Mouse (Mus musculus): ENCODE results near the gene Ipmk.
"Not testable (repeated sequence)": the region's sequence is repeated elsewhere in the genome, so short reads cannot be mapped to it uniquely, and the experiment has no call there.

Ipmk gene

GRCm38 (mm10) chr10:71413401-71413800, 65.8 kb downstream of the Ipmk start:
- in situ Hi-C loops (cut with MboI, MseI): no loop called here

- in situ Hi-C loops (cut with MboI, MseI): no loop called here
Observed at GRCm38 (mm10) chr10:71421531-71421930, 74.0 kb downstream of the Ipmk start.

GRCm38 (mm10) chr10:71422047-71423037, 74.8 kb downstream of the Ipmk start:
- in situ Hi-C loops (cut with MboI, MseI): no loop called here

GRCm38 (mm10) chr10:71426740-71427139, 79.2 kb downstream of the Ipmk start:
- in situ Hi-C loops (cut with MboI, MseI): no loop called here

- in situ Hi-C loops (cut with MboI, MseI): no loop called here
Observed at GRCm38 (mm10) chr10:71427381-71427780, 79.8 kb downstream of the Ipmk start.

GRCm38 (mm10) chr10:71428246-71428864, 80.8 kb downstream of the Ipmk start:
- in situ Hi-C loops (cut with MboI, MseI): no loop called here

GRCm38 (mm10) chr10:71430661-71431060, 83.1 kb downstream of the Ipmk start:
- in situ Hi-C loops (cut with MboI, MseI): no loop called here

GRCm38 (mm10) chr10:71443086-71443485, 95.5 kb downstream of the Ipmk start:
- in situ Hi-C loops (cut with MboI, MseI): no loop called here

- in situ Hi-C loops (cut with MboI, MseI): no loop called here
Observed at GRCm38 (mm10) chr10:71447661-71448060, 100.1 kb downstream of the Ipmk start.

GRCm38 (mm10) chr10:71448284-71448683, 100.7 kb downstream of the Ipmk start:
- in situ Hi-C loops (cut with MboI, MseI): no loop called here

- in situ Hi-C loops (cut with MboI, MseI): no loop called here
Observed at GRCm38 (mm10) chr10:71455355-71455754, 107.8 kb downstream of the Ipmk start.

GRCm38 (mm10) chr10:71462371-71462770, 114.8 kb downstream of the Ipmk start:
- in situ Hi-C loops (cut with MboI, MseI): not testable (repeated sequence)

- in situ Hi-C loops (cut with MboI, MseI): no loop called here
Observed at GRCm38 (mm10) chr10:71464417-71464816, 116.9 kb downstream of the Ipmk start.

- in situ Hi-C loops (cut with MboI, MseI): no loop called here
Observed at GRCm38 (mm10) chr10:71468315-71468714, 120.8 kb downstream of the Ipmk start.

- in situ Hi-C loops (cut with MboI, MseI): no loop called here
Observed at GRCm38 (mm10) chr10:71469751-71470150, 122.2 kb downstream of the Ipmk start.

GRCm38 (mm10) chr10:71472033-71472432, 124.5 kb downstream of the Ipmk start:
- in situ Hi-C loops (cut with MboI, MseI): no loop called here

GRCm38 (mm10) chr10:71473590-71473989, 126.0 kb downstream of the Ipmk start:
- in situ Hi-C loops (cut with MboI, MseI): no loop called here

- in situ Hi-C loops (cut with MboI, MseI): no loop called here
Observed at GRCm38 (mm10) chr10:71476471-71477080, 129.0 kb downstream of the Ipmk start.

GRCm38 (mm10) chr10:71477147-71477546, 129.6 kb downstream of the Ipmk start:
- in situ Hi-C loops (cut with MboI, MseI): no loop called here

- in situ Hi-C loops (cut with MboI, MseI): no loop called here
Observed at GRCm38 (mm10) chr10:71479700-71480325, 132.2 kb downstream of the Ipmk start.

Measured in T-helper 1 cell (primary cell).